Mouse (Mus musculus): ENCODE measurements around the gene Zfp710. TPM values are rescaled to one million over a fixed set of nuclear protein-coding genes. Genes with fewer than 3 reads are reported as not detected.

Gene Zfp710
- polyA plus RNA-seq, 1 experiment, result 5.3 TPM

DNA sequence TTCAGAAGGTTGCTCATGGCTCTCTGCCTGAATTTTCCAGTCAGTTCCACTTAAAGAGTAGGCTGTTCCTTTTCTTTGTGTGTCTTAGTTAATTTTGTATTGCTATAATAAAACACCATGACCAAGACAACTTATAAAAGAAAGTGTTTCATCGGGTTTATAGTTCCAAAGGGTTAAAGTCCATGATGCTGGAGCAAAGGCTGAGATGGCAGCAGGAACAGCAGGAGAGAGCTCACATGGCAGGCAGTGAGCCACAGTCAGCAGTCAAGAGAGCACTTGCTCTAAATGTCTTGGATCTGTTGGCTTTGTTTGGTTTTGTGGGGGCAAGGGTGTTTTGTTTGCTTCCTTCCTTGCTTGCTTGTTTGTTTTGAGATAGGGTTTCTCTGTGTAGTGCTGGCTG, 26.9 kb upstream of the Zfp710 start:
- Histone ChIP-seq H3K4me3 (no peak overlapping the region), H3K4me2 (ENCODE audit: low read depth) (no peak overlapping the region), H3K79me2 (ENCODE audit: control insufficient read depth, insufficient read depth) (no peaks in the 10 kb centered on the region), H3K27me3 (ENCODE audit: control insufficient read depth, insufficient read depth, insufficient read length) (no peaks in the 10 kb centered on the region), H3ac (ENCODE audit: control insufficient read depth, insufficient read length) (no peak overlapping the region), H3K36me3 (ENCODE audit: control insufficient read depth, insufficient read depth) (no peaks in the 10 kb centered on the region)
- TF ChIP-seq MYOG (IDR thresholded peaks at IDR 0.05; ENCODE audit: control insufficient read depth in 1 of 3, insufficient read depth in 1 of 3, insufficient read length in 2 of 3, low read depth in 2 of 3), result no peak
- no peak for TF ChIP-seq REST (IDR thresholded peaks at IDR 0.05; ENCODE audit: insufficient read depth, insufficient read length)
- no peak for TF ChIP-seq CEBPB (IDR thresholded peaks at IDR 0.05; ENCODE audit: insufficient read depth, poor library complexity, severe bottlenecking)
- no peak for TF ChIP-seq TCF12 (IDR thresholded peaks at IDR 0.05; ENCODE audit: insufficient read depth, poor library complexity, severe bottlenecking)

GRCm38 (mm10) chr7:80002353-80003055, 22.1 kb upstream of the Zfp710 start:
- Histone ChIP-seq H3K27me3 (ENCODE audit: control insufficient read depth, insufficient read depth, insufficient read length) (no peaks in the 10 kb centered on the region), H3K79me2 (ENCODE audit: control insufficient read depth, insufficient read depth) (no peaks in the 10 kb centered on the region), H3ac (ENCODE audit: control insufficient read depth, insufficient read length) (no peak overlapping the region), H3K4me2 (ENCODE audit: low read depth) (no peak overlapping the region), H3K36me3 (ENCODE audit: control insufficient read depth, insufficient read depth) (no peaks in the 10 kb centered on the region), H3K4me3 (no peak overlapping the region)
- no peak for TF ChIP-seq TCF3 (IDR thresholded peaks at IDR 0.05; ENCODE audit: insufficient read length, low read depth)

- no peaks in the 10 kb centered on the region for H3K36me3 ChIP-seq (ENCODE audit: control insufficient read depth, insufficient read depth)
- H3K4me2 ChIP-seq (ENCODE audit: low read depth), result no peak overlapping the region
- no peaks in the 10 kb centered on the region for H3K79me2 ChIP-seq (ENCODE audit: control insufficient read depth, insufficient read depth)
- H3K27me3 ChIP-seq (ENCODE audit: control insufficient read depth, insufficient read depth, insufficient read length), result peaks cover 5% of the 10 kb centered on the region
- no peak overlapping the region for H3ac ChIP-seq (ENCODE audit: control insufficient read depth, insufficient read length)
- TF ChIP-seq MAX (IDR thresholded peaks at IDR 0.05; ENCODE audit: low read depth), result no peak
- TF ChIP-seq TCF12 (IDR thresholded peaks at IDR 0.05; ENCODE audit: insufficient read depth, poor library complexity, severe bottlenecking), result no peak
- no peak for TF ChIP-seq REST (IDR thresholded peaks at IDR 0.05; ENCODE audit: insufficient read depth, insufficient read length)
- no peak for TF ChIP-seq MYOG (IDR thresholded peaks at IDR 0.05; ENCODE audit: control insufficient read depth in 1 of 3, insufficient read depth in 1 of 3, insufficient read length in 2 of 3, low read depth in 2 of 3)
- no peak for TF ChIP-seq POLR2A (IDR thresholded peaks at IDR 0.05; ENCODE audit: insufficient read length, low read depth)
- no peak for TF ChIP-seq E2F4 (IDR thresholded peaks at IDR 0.05; ENCODE audit: insufficient read depth)
- TF ChIP-seq USF1 (IDR thresholded peaks at IDR 0.05; ENCODE audit: low read depth), result no peak
- TF ChIP-seq POLR2AphosphoS2 (IDR thresholded peaks at IDR 0.05; ENCODE audit: insufficient read length, low read depth), result no peak
- no peak for TF ChIP-seq TCF3 (IDR thresholded peaks at IDR 0.05; ENCODE audit: insufficient read length, low read depth)
- no peak for TF ChIP-seq MYOD1 (IDR thresholded peaks at IDR 0.05; ENCODE audit: control insufficient read depth in 1 of 3, insufficient read length in 2 of 3, low read depth in 2 of 3)
- TF ChIP-seq CEBPB (IDR thresholded peaks at IDR 0.05; ENCODE audit: insufficient read depth, poor library complexity, severe bottlenecking), result no peak
- no peak for TF ChIP-seq SRF (IDR thresholded peaks at IDR 0.05; ENCODE audit: control insufficient read depth, insufficient read length, low read depth)
- no peak overlapping the region for H3K4me3 ChIP-seq
These were observed 19.6 kb upstream of the Zfp710 start for GRCm38 (mm10) chr7:80004776-80005554.

DNA sequence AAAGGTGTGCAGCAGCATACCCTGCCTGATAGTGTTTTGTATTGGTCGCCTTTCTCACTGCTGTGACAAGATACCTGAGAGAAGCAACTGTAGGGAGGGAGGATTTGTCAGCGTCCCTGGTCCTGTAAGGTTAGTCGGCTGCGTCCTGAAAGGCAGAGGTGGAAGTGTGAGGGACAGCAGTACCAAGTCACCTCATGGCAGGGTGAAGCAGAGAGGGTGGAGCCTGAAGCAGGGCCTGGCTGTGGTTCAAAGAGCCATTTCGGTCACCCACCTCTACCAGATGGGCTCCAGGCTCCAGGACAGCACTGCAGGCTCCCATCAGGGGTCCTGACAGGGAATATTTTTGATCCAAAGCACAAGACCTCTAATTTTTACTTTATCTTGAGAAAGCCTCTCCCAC, 13.9 kb upstream of the Zfp710 start:
- no peak overlapping the region for H3ac ChIP-seq (ENCODE audit: control insufficient read depth, insufficient read length)
- H3K79me2 ChIP-seq (ENCODE audit: control insufficient read depth, insufficient read depth), result no peaks in the 10 kb centered on the region
- no peak overlapping the region for H3K4me2 ChIP-seq (ENCODE audit: low read depth)
- no peak for TF ChIP-seq CEBPB (IDR thresholded peaks at IDR 0.05; ENCODE audit: insufficient read depth, poor library complexity, severe bottlenecking)
- TF ChIP-seq USF1 (IDR thresholded peaks at IDR 0.05; ENCODE audit: low read depth), result no peak
- no peak for TF ChIP-seq E2F4 (IDR thresholded peaks at IDR 0.05; ENCODE audit: insufficient read depth)
- TF ChIP-seq MAX (IDR thresholded peaks at IDR 0.05; ENCODE audit: low read depth), result no peak
- TF ChIP-seq TCF12 (IDR thresholded peaks at IDR 0.05; ENCODE audit: insufficient read depth, poor library complexity, severe bottlenecking), result no peak
- no peak for TF ChIP-seq POLR2A (IDR thresholded peaks at IDR 0.05; ENCODE audit: insufficient read length, low read depth)
- no peak for TF ChIP-seq TCF3 (IDR thresholded peaks at IDR 0.05; ENCODE audit: insufficient read length, low read depth)
- no peak for TF ChIP-seq SRF (IDR thresholded peaks at IDR 0.05; ENCODE audit: control insufficient read depth, insufficient read length, low read depth)
- TF ChIP-seq REST (IDR thresholded peaks at IDR 0.05; ENCODE audit: insufficient read depth, insufficient read length), result no peak
- no peak for TF ChIP-seq POLR2AphosphoS2 (IDR thresholded peaks at IDR 0.05; ENCODE audit: insufficient read length, low read depth)
- no peak overlapping the region for H3K4me3 ChIP-seq
- peaks cover 5% of the 10 kb centered on the region for H3K27me3 ChIP-seq (ENCODE audit: control insufficient read depth, insufficient read depth, insufficient read length)
- H3K36me3 ChIP-seq (ENCODE audit: control insufficient read depth, insufficient read depth), result no peaks in the 10 kb centered on the region

DNA sequence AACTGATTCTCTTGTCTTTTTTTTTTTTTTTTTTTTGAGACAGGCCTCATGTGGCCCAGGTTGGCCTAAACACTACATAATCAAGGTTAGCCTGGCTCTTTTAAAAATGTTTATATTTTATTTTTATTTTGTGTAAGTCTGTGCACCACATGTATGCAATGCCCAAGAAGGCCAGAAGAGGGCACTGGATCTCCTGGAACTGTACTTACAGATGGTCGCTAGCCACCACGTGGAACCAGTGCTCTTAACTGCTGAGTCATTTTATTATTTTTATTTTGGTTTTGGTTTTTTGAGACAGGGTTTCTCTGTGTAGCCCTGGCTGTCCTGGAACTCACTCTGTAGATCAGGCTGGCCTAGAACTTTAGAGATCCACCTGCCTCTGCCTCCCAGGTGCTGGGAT, 13.1 kb upstream of the Zfp710 start:
- H3K79me2 ChIP-seq (ENCODE audit: control insufficient read depth, insufficient read depth), result no peaks in the 10 kb centered on the region
- H3K27me3 ChIP-seq (ENCODE audit: control insufficient read depth, insufficient read depth, insufficient read length), result peaks cover 5% of the 10 kb centered on the region
- H3K4me2 ChIP-seq (ENCODE audit: low read depth), result no peak overlapping the region
- no peak for TF ChIP-seq SRF (IDR thresholded peaks at IDR 0.05; ENCODE audit: control insufficient read depth, insufficient read length, low read depth)
- no peak for TF ChIP-seq POLR2A (IDR thresholded peaks at IDR 0.05; ENCODE audit: insufficient read length, low read depth)
- TF ChIP-seq USF1 (IDR thresholded peaks at IDR 0.05; ENCODE audit: low read depth), result no peak
- TF ChIP-seq POLR2AphosphoS2 (IDR thresholded peaks at IDR 0.05; ENCODE audit: insufficient read length, low read depth), result no peak
- no peak for TF ChIP-seq E2F4 (IDR thresholded peaks at IDR 0.05; ENCODE audit: insufficient read depth)
- TF ChIP-seq MAX (IDR thresholded peaks at IDR 0.05; ENCODE audit: low read depth), result no peak
- TF ChIP-seq TCF12 (IDR thresholded peaks at IDR 0.05; ENCODE audit: insufficient read depth, poor library complexity, severe bottlenecking), result no peak
- TF ChIP-seq TCF3 (IDR thresholded peaks at IDR 0.05; ENCODE audit: insufficient read length, low read depth), result no peak
- no peak for TF ChIP-seq MYOD1 (IDR thresholded peaks at IDR 0.05; ENCODE audit: control insufficient read depth in 1 of 3, insufficient read length in 2 of 3, low read depth in 2 of 3)
- no peak for TF ChIP-seq MYOG (IDR thresholded peaks at IDR 0.05; ENCODE audit: control insufficient read depth in 1 of 3, insufficient read depth in 1 of 3, insufficient read length in 2 of 3, low read depth in 2 of 3)
- TF ChIP-seq CEBPB (IDR thresholded peaks at IDR 0.05; ENCODE audit: insufficient read depth, poor library complexity, severe bottlenecking), result no peak
- no peaks in the 10 kb centered on the region for H3K36me3 ChIP-seq (ENCODE audit: control insufficient read depth, insufficient read depth)
- H3K4me3 ChIP-seq, result no peak overlapping the region
- no peak overlapping the region for H3ac ChIP-seq (ENCODE audit: control insufficient read depth, insufficient read length)

Data from myocyte (in vitro differentiated cells).